Mouse (Mus musculus) testis, adult 2 months (tissue): ENCODE measurements around the gene Trpc5. TPM values are rescaled to one million over a fixed set of nuclear protein-coding genes. Genes with fewer than 3 reads are reported as not detected.

Source experiments
- H3K27ac ChIP-seq: fragments of 200-500 bp; 2 replicates; pipeline ENCODE4 v1.5.1; 2012; ENCODE audit warnings: low read depth, low read length; ENCODE audit not compliant: control insufficient read depth, insufficient read depth
- H3K27me3 ChIP-seq: fragments of 200-500 bp; 2 replicates; pipeline ENCODE4 v1.6.1; 2012; ENCODE audit warnings: mild to moderate bottlenecking, low read length, moderate library complexity; ENCODE audit not compliant: control insufficient read depth, insufficient read depth
- H3K36me3 ChIP-seq: fragments of 200-500 bp; 2 replicates; pipeline ENCODE4 v1.6.1; 2012; ENCODE audit warnings: mild to moderate bottlenecking, low read length; ENCODE audit not compliant: control insufficient read depth, insufficient read depth
- H3K4me1 ChIP-seq: fragments of 200-500 bp; 2 replicates; pipeline ENCODE4 v1.6.1; 2012; ENCODE audit warnings: low read length; ENCODE audit not compliant: control insufficient read depth, insufficient read depth
- H3K4me3 ChIP-seq: fragments of 200-500 bp; 2 replicates; pipeline ENCODE4 v1.5.1; 2012; ENCODE audit warnings: low read depth, mild to moderate bottlenecking, low read length, moderate library complexity, mixed read lengths; ENCODE audit not compliant: control insufficient read depth
- CTCF ChIP-seq: fragments of 200-500 bp; IDR thresholded peaks from 2 replicates; pipeline ENCODE4 v1.5.1; 2012; ENCODE audit warnings: low read depth, mild to moderate bottlenecking, inconsistent platforms, low read length, moderate library complexity; ENCODE audit not compliant: control insufficient read depth, insufficient read depth, insufficient replicate concordance
- POLR2A ChIP-seq: fragments of 200-500 bp; IDR thresholded peaks from 2 replicates; pipeline ENCODE4 v1.6.1; 2012; ENCODE audit warnings: low read depth, mild to moderate bottlenecking, inconsistent platforms, low read length, moderate library complexity; ENCODE audit not compliant: control insufficient read depth
- polyA plus RNA-seq: library from polyadenylated mRNA; depleted of rRNA; stranded (reverse); fragments of >200 nt; gene quantifications from 2 replicates; pipeline ENCODE4 v1.2.3, GENCODE M21; 2012; rRNA removed

The Trpc5 gene
- 0.04 and 0.06 TPM in 2 replicates for polyA plus RNA-seq

GRCm38 (mm10) chrX:144688142-144688206 lies at the start of gene Trpc5:
Trpc5 (minus strand) TSS chrX:144688180.
- TF ChIP-seq POLR2A (no peak), CTCF (no peak)
- H3K4me3 ChIP-seq, result peak within 1 kb of the TSS; percentile 50
- no peaks in the 10 kb centered on the region for H3K27me3 ChIP-seq
- no peak within 1 kb of the TSS for H3K27ac ChIP-seq
- H3K4me1 ChIP-seq, result peaks cover 9% of the 10 kb centered on the region
- H3K36me3 ChIP-seq, result no peaks in the 10 kb centered on the region

- TF ChIP-seq POLR2A, result no peak
- TF ChIP-seq CTCF, result no peak
These were observed 28.4 kb upstream of the Trpc5 start for GRCm38 (mm10) chrX:144716330-144716729.

GRCm38 (mm10) chrX:144689859-144690181 lies 1.8 kb upstream of the Trpc5 start:
- H3K36me3 ChIP-seq, result no peaks in the 10 kb centered on the region
- no peak for TF ChIP-seq POLR2A
- no peak for TF ChIP-seq CTCF
- H3K27ac ChIP-seq, result no peak overlapping the region
- no peak overlapping the region; the same call in 1 of the 2 replicates for H3K4me3 ChIP-seq
- H3K27me3 ChIP-seq, result no peaks in the 10 kb centered on the region
- H3K4me1 ChIP-seq, result peaks cover 9% of the 10 kb centered on the region

More at GRCm38 (mm10) chrX:144716330-144716729, 28.4 kb upstream of the Trpc5 start:
- Histone ChIP-seq H3K36me3 (no peaks in the 10 kb centered on the region), H3K27me3 (no peaks in the 10 kb centered on the region), H3K27ac (no peak overlapping the region), H3K4me1 (no peaks in the 10 kb centered on the region), H3K4me3 (no peak overlapping the region)

- no peak overlapping the region for H3K27ac ChIP-seq
- peaks cover 9% of the 10 kb centered on the region for H3K4me1 ChIP-seq
- no peaks in the 10 kb centered on the region for H3K36me3 ChIP-seq
- no peak for TF ChIP-seq CTCF
- no peak for TF ChIP-seq POLR2A
- no peaks in the 10 kb centered on the region for H3K27me3 ChIP-seq
- H3K4me3 ChIP-seq, result peak overlapping the region; percentile 50
These were observed 1.3 kb upstream of the Trpc5 start for GRCm38 (mm10) chrX:144689119-144689858.

GRCm38 (mm10) chrX:144688207-144689118 lies 483 bp upstream of the Trpc5 start, which contains the start of gene Rtl4:
Rtl4 (plus strand) TSS chrX:144688907.
- Histone ChIP-seq H3K4me3 (peak within 1 kb of the TSS; percentile 50), H3K4me1 (peaks cover 9% of the 10 kb centered on the region), H3K27me3 (no peaks in the 10 kb centered on the region), H3K27ac (no peak within 1 kb of the TSS), H3K36me3 (no peaks in the 10 kb centered on the region)
- TF ChIP-seq CTCF (no peak), POLR2A (no peak)

- H3K27me3 ChIP-seq, result no peaks in the 10 kb centered on the region
These were observed 238 bp downstream of the Trpc5 start for GRCm38 (mm10) chrX:144687742-144688141.

GRCm38 (mm10) chrX:144652196-144652595 lies 35.8 kb downstream of the Trpc5 start:
- no peaks in the 10 kb centered on the region for H3K4me1 ChIP-seq
- no peaks in the 10 kb centered on the region for H3K36me3 ChIP-seq
- no peak overlapping the region for H3K4me3 ChIP-seq
- no peak overlapping the region for H3K27ac ChIP-seq
- no peak for TF ChIP-seq POLR2A
- no peak for TF ChIP-seq CTCF
- no peaks in the 10 kb centered on the region for H3K27me3 ChIP-seq

More at GRCm38 (mm10) chrX:144687742-144688141, 238 bp downstream of the Trpc5 start:
- H3K36me3 ChIP-seq, result no peaks in the 10 kb centered on the region
- H3K4me3 ChIP-seq, result peak overlapping the region; percentile 20; the same call in 1 of the 2 replicates
- no peak for TF ChIP-seq POLR2A
- TF ChIP-seq CTCF, result no peak
- H3K27ac ChIP-seq, result no peak overlapping the region
- H3K4me1 ChIP-seq, result peaks cover 9% of the 10 kb centered on the region
